Mouse (Mus musculus) heart, postnatal 0 days (tissue): Measurements from ENCODE around the gene Fgd6.

Source experiments
- CTCF ChIP-seq: IDR thresholded peaks from 2 replicates; pipeline ENCODE4 v1.5.1; 2016; ENCODE audit warnings: antibody characterized with exemption, control low read depth, low read depth
- EP300 ChIP-seq: IDR thresholded peaks from 2 replicates; pipeline ENCODE4 v1.6.1; 2016; ENCODE audit warnings: antibody characterized with exemption, low read depth

DNA sequence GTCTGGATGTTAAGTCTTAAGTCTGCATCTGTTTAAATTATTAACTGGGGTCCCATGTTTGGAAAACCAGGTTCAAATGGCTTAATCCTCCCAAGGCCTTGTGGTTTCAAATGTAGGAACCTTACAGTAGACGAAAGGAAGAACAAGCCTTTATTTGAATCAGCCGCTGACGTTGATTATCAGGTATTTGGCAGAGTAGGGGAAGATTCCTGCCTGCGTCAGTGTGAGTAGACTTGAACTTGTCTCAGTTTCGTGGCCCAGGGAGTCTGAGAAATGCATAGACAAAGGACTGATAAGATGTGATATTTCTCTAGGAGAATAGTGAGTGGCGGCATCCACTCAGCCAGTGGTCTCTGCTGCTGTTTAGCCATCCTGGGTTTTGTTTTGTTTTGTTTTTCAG is 73.0 kb downstream of the Fgd6 start:
- TF ChIP-seq EP300 (no peak), CTCF (no peak)
